Mouse (Mus musculus) bone marrow, adult 2 months (tissue): ENCODE results near the gene Hck. TPM values are rescaled to one million over a fixed set of nuclear protein-coding genes. Genes with fewer than 3 reads are reported as not detected.

Source experiments
- H3K27ac ChIP-seq: fragments of 200-500 bp; 2 replicates; pipeline ENCODE4 v1.5.1; 2012; ENCODE audit warnings: low read depth, mild to moderate bottlenecking, control low read depth, inconsistent platforms, low read length; ENCODE audit not compliant: control insufficient read depth, poor library complexity, insufficient read depth
- H3K4me1 ChIP-seq: fragments of 200-500 bp; 2 replicates; pipeline ENCODE4 v1.6.1; 2011; ENCODE audit warnings: low read length; ENCODE audit not compliant: control insufficient read depth, insufficient read depth
- H3K4me3 ChIP-seq: fragments of 200-500 bp; replicated peaks from 2 replicates; pipeline ENCODE3; 2011; ENCODE audit warnings: mild to moderate bottlenecking, low read depth, low read length, control low read depth; ENCODE audit not compliant: control insufficient read depth
- CTCF ChIP-seq: fragments of 200-500 bp; IDR thresholded peaks from 2 replicates; pipeline ENCODE4 v1.5.1; 2011; ENCODE audit warnings: low read length, control low read depth; ENCODE audit not compliant: control insufficient read depth, insufficient read depth
- POLR2A ChIP-seq: fragments of 200-500 bp; IDR thresholded peaks from 2 replicates; pipeline ENCODE4 v1.6.1; 2011; ENCODE audit warnings: low read depth, mild to moderate bottlenecking, control low read depth, low read length, borderline replicate concordance; ENCODE audit not compliant: control insufficient read depth
- WGBS: fragments of 180-500 bp; shearing (Covaris S2); methylation state at CpG from one replicate; pipeline ENCODE4 v1.1.7; 2018; 5-methylcytosine and 5-hydroxymethylcytosine counted together
- polyA plus RNA-seq: library from polyadenylated mRNA; stranded (reverse); fragments of >200 nt; gene quantifications from 2 replicates; pipeline ENCODE4 v1.2.4, GENCODE M21; 2011; ENCODE audit warnings: low replicate concordance; ENCODE audit not compliant: missing spikeins, insufficient read depth, insufficient read length

Gene Hck
- polyA plus RNA-seq, 1 experiment: 54.3 TPM

- TF ChIP-seq CTCF (no peak), POLR2A (no peak)
- Histone ChIP-seq H3K27ac (peak overlapping the region; percentile 83), H3K4me1 (peaks cover 5% of the 10 kb centered on the region; the same call in 1 of the 2 replicates), H3K4me3 (no peak overlapping the region)
- 27% methylated on average over 2 of the region's 2 CpGs for WGBS
Observed at GRCm38 (mm10) chr2:153168134-153168820, 60.0 kb downstream of the Hck start.

- WGBS: 56% methylated on average over 9 of the region's 9 CpGs
- TF ChIP-seq POLR2A: no peak
- TF ChIP-seq CTCF: no peak
- Histone ChIP-seq H3K27ac (peak overlapping the region; percentile 60), H3K4me3 (no peak overlapping the region), H3K4me1 (peaks cover 3% of the 10 kb centered on the region; the same call in 1 of the 2 replicates)
Observed at GRCm38 (mm10) chr2:153170490-153171224, 62.4 kb downstream of the Hck start.

- H3K27ac ChIP-seq: no peak overlapping the region
- H3K4me1 ChIP-seq: peaks cover 3% of the 10 kb centered on the region; the same call in 1 of the 2 replicates
- no peak overlapping the region for H3K4me3 ChIP-seq
- TF ChIP-seq POLR2A (no peak), CTCF (no peak)
- 77% methylated on average over 5 of the region's 5 CpGs for WGBS
Observed at GRCm38 (mm10) chr2:153171966-153172365, 63.7 kb downstream of the Hck start.

GRCm38 (mm10) chr2:153175995-153176570 lies 67.8 kb downstream of the Hck start:
- no peak for TF ChIP-seq POLR2A
- no peak for TF ChIP-seq CTCF
- Histone ChIP-seq H3K4me1 (no peaks in the 10 kb centered on the region; the same call in 1 of the 2 replicates), H3K4me3 (no peak overlapping the region), H3K27ac (no peak overlapping the region)
- 79% methylated on average over 8 of the region's 8 CpGs for whole genome bisulfite sequencing

- no peak overlapping the region for H3K27ac ChIP-seq
- TF ChIP-seq POLR2A: no peak
- TF ChIP-seq CTCF: no peak
- 82% methylated on average over 3 of the region's 3 CpGs for WGBS
Observed at GRCm38 (mm10) chr2:153177188-153177587, 68.9 kb downstream of the Hck start.

GRCm38 (mm10) chr2:153179126-153179860 lies 71.0 kb downstream of the Hck start:
- 85% methylated on average over 10 of the region's 10 CpGs for WGBS

More at GRCm38 (mm10) chr2:153177188-153177587, 68.9 kb downstream of the Hck start:
- Histone ChIP-seq H3K4me1 (no peaks in the 10 kb centered on the region; the same call in 1 of the 2 replicates), H3K4me3 (no peak overlapping the region)

GRCm38 (mm10) chr2:153179961-153180360 lies 71.7 kb downstream of the Hck start:
- TF ChIP-seq CTCF (no peak), POLR2A (no peak)
- H3K4me3 ChIP-seq: no peak overlapping the region
- WGBS: 82% methylated on average over 3 of the region's 3 CpGs
- no peaks in the 10 kb centered on the region for H3K4me1 ChIP-seq
- no peak overlapping the region for H3K27ac ChIP-seq

More at GRCm38 (mm10) chr2:153179126-153179860, 71.0 kb downstream of the Hck start:
- H3K4me3 ChIP-seq: no peak overlapping the region
- H3K4me1 ChIP-seq: no peaks in the 10 kb centered on the region
- no peak overlapping the region for H3K27ac ChIP-seq
- TF ChIP-seq CTCF (no peak), POLR2A (no peak)
